Mouse (Mus musculus): Measurements from ENCODE around the gene Mtch1. TPM values are rescaled to one million over a fixed set of nuclear protein-coding genes. Genes with fewer than 3 reads are reported as not detected.

Gene Mtch1
- total and polyA plus RNA-seq, 3 experiments: 66.1 to 143 (median 110) TPM

GRCm38 (mm10) chr17:29325831-29326230, 21.9 kb downstream of the Mtch1 start:
- in situ Hi-C loops (cut with MboI; ENCODE audit: low pct_ligation_motif_present, low pct_unique_long_range_greater_than_20kb, low sequenced_read_pairs): no loop called here
- H3K9ac ChIP-seq (ENCODE audit: insufficient read depth, low read depth): no peak overlapping the region
- peaks cover 7 to 15% of the 10 kb centered on the region in 2 experiments for H3K36me3 ChIP-seq (replicated peaks in 1 of 2; ENCODE audit: control insufficient read depth in 1 of 2, insufficient read depth in 1 of 2, low read length in 1 of 2)

GRCm38 (mm10) chr17:29323625-29324024, 24.1 kb downstream of the Mtch1 start:
- H3K27ac ChIP-seq (ENCODE audit: insufficient read depth, low read depth): no peak overlapping the region
- no peak overlapping the region for H3K4me3 ChIP-seq (replicated peaks in 1 of 3; ENCODE audit: low read depth in 2 of 3, low read length in 2 of 3, poor library complexity in 1 of 3)
- in situ Hi-C loops (cut with MboI; ENCODE audit: low pct_ligation_motif_present, low pct_unique_long_range_greater_than_20kb, low sequenced_read_pairs) (no loop called here), dilution Hi-C loops (cut with MboI; ENCODE audit: extremely low pct_ligation_motif_present, extremely low pct_unique_long_range_greater_than_20kb, low sequenced_read_pairs) (no loop called here)
- TF ChIP-seq ZNF384 (IDR thresholded peaks at IDR 0.05; ENCODE audit: low read depth, low read length) (no peak), E2F4 (IDR thresholded peaks at IDR 0.05; ENCODE audit: insufficient replicate concordance, low read depth, low read length) (no peak), ELF1 (IDR thresholded peaks at IDR 0.05; ENCODE audit: low read depth, low read length) (no peak), GABPA (IDR thresholded peaks at IDR 0.05; ENCODE audit: insufficient replicate concordance, low read depth, low read length) (no peak), ZC3H11A (IDR thresholded peaks at IDR 0.05; ENCODE audit: low read depth, low read length) (no peak), KAT2A (IDR thresholded peaks at IDR 0.05; ENCODE audit: insufficient replicate concordance, low read length) (no peak), IRF4 (IDR thresholded peaks at IDR 0.05; ENCODE audit: low read depth, low read length) (no peak), HCFC1 (IDR thresholded peaks at IDR 0.05; ENCODE audit: low read depth, low read length) (no peak), NELFE (IDR thresholded peaks at IDR 0.05; ENCODE audit: low read depth, low read length) (no peak), MYC (IDR thresholded peaks at IDR 0.05; ENCODE audit: low read depth, low read length) (no peak), SMC3 (IDR thresholded peaks at IDR 0.05; ENCODE audit: low read depth, low read length) (no peak), NRF1 (IDR thresholded peaks at IDR 0.05; ENCODE audit: low read depth, low read length) (no peak), MAFK (IDR thresholded peaks at IDR 0.05; ENCODE audit: insufficient replicate concordance, low read length) (no peak), CHD1 (IDR thresholded peaks at IDR 0.05; ENCODE audit: low read depth, low read length) (no peak), CTCF (conservative IDR thresholded peaks at IDR 0.05 in 1 of 2, IDR thresholded peaks at IDR 0.05 in 1 of 2; ENCODE audit: low read depth in 2 of 2, low read length in 2 of 2) (no peak), RCOR1 (conservative IDR thresholded peaks at IDR 0.05; ENCODE audit: low read depth, low read length) (no peak), MAZ (IDR thresholded peaks at IDR 0.05; ENCODE audit: low read depth, low read length) (no peak), CHD2 (IDR thresholded peaks at IDR 0.05; ENCODE audit: low read length) (no peak)
- H3K9ac ChIP-seq (ENCODE audit: insufficient read depth, low read depth): no peak overlapping the region
- peaks cover 7% of the 10 kb centered on the region for H3K27me3 ChIP-seq (replicated peaks)
- H3K9me3 ChIP-seq (replicated peaks; ENCODE audit: low read length): no peaks in the 10 kb centered on the region
- H3K36me3 ChIP-seq (replicated peaks in 1 of 2; ENCODE audit: control insufficient read depth in 1 of 2, insufficient read depth in 1 of 2, low read length in 1 of 2): peaks cover 0 to 2% of the 10 kb centered on the region in 2 experiments
- no peaks in the 10 kb centered on the region for H3K79me2 ChIP-seq (replicated peaks; ENCODE audit: control insufficient read depth, extremely low read depth, insufficient read depth, poor library complexity, severe bottlenecking)
- H3K4me1 ChIP-seq (ENCODE audit: control insufficient read depth in 1 of 2, insufficient read depth in 2 of 2): peaks cover 0 to 10% of the 10 kb centered on the region in 2 experiments; a peak in 2 of 4 replicates
- H3K4me2 ChIP-seq (ENCODE audit: insufficient read depth, low read depth, poor library complexity, severe bottlenecking): no peak overlapping the region
- no peak for DNase-seq (ENCODE audit: extremely low read depth)

More at GRCm38 (mm10) chr17:29325831-29326230, 21.9 kb downstream of the Mtch1 start:
- DNase-seq (ENCODE audit: extremely low read depth): no peak
- Histone ChIP-seq H3K79me2 (replicated peaks; ENCODE audit: control insufficient read depth, extremely low read depth, insufficient read depth, poor library complexity, severe bottlenecking) (no peaks in the 10 kb centered on the region), H3K4me2 (ENCODE audit: insufficient read depth, low read depth, poor library complexity, severe bottlenecking) (no peak overlapping the region), H3K9me3 (replicated peaks; ENCODE audit: low read length) (no peaks in the 10 kb centered on the region), H3K27me3 (replicated peaks) (no peaks in the 10 kb centered on the region), H3K27ac (ENCODE audit: insufficient read depth, low read depth) (no peak overlapping the region), H3K4me3 (replicated peaks in 1 of 3; ENCODE audit: low read depth in 2 of 3, low read length in 2 of 3, poor library complexity in 1 of 3) (no peak overlapping the region), H3K4me1 (ENCODE audit: control insufficient read depth in 1 of 2, insufficient read depth in 2 of 2) (peaks cover 0 to 9% of the 10 kb centered on the region in 2 experiments; a peak in 2 of 4 replicates)
- dilution Hi-C loops (cut with MboI; ENCODE audit: extremely low pct_ligation_motif_present, extremely low pct_unique_long_range_greater_than_20kb, low sequenced_read_pairs): no loop called here
- TF ChIP-seq ETS1 (conservative IDR thresholded peaks at IDR 0.05; ENCODE audit: low read depth, low read length) (no peak), ZNF384 (IDR thresholded peaks at IDR 0.05; ENCODE audit: low read depth, low read length) (no peak), SIN3A (IDR thresholded peaks at IDR 0.05; ENCODE audit: low read length) (no peak), UBTF (IDR thresholded peaks at IDR 0.05; ENCODE audit: low read depth, low read length) (no peak), MXI1 (IDR thresholded peaks at IDR 0.05; ENCODE audit: low read depth, low read length) (no peak), MYC (IDR thresholded peaks at IDR 0.05; ENCODE audit: low read depth, low read length) (no peak), MAFK (IDR thresholded peaks at IDR 0.05; ENCODE audit: insufficient replicate concordance, low read length) (no peak)

Data from CH12.LX (cell line).